ENCODE assay signal across 8 mouse cellular contexts in genomic region chr11:83303751-83304150, GRCm38 (mm10). TPM values are rescaled to one million over a fixed set of nuclear protein-coding genes. Genes with fewer than 3 reads are reported as not detected.
DNase-seq lines count a peak whose midpoint lies in the region; ATAC-seq and TF ChIP-seq lines count a peak whose summit lies in the region.

No protein-coding gene starts in this region.

- peak; percentile 16 to 44 for DNase-seq in left cerebral cortex, postnatal 25 days (ENCODE audit: low spot score in 2 of 2)
- no peak for DNase-seq in left cerebral cortex, postnatal 4 days
- DNase-seq in kidney, adult 2 months = peak; percentile 44
- DNase-seq in lung, postnatal 14 days = peak; percentile 28
- no peak for DNase-seq in ovary, postnatal 36 days (ENCODE audit: low spot score)
- no peak for DNase-seq in urinary bladder, postnatal 36 days (ENCODE audit: low spot score in 2 of 2)
- DNase-seq in layer of hippocampus, postnatal 25 days (ENCODE audit: extremely low spot score in 1 of 2, low spot score in 1 of 2) = no peak

- intact Hi-C loops in left cerebral cortex, postnatal 25 days (cut with DNase I) = no loop called here
- intact Hi-C loops in left cerebral cortex, postnatal 4 days (cut with DNase I) = no loop called here

- no peak for TF ChIP-seq CTCF in kidney, adult 2 months (conservative IDR thresholded peaks at IDR 0.05; ENCODE audit: insufficient read depth, insufficient read length, low read depth, low read length)

- H3K4me2 ChIP-seq in embryonic facial prominence, embryonic 12.5 days (replicated peaks) = peak overlapping the region; percentile 69

- peaks cover 12% of the 10 kb centered on the region for H3K4me1 ChIP-seq in embryonic facial prominence, embryonic 12.5 days
- H3K4me1 ChIP-seq in kidney, adult 2 months (ENCODE audit: control insufficient read depth, insufficient read depth, low read length) = peaks cover 5% of the 10 kb centered on the region; the same call in 1 of the 2 replicates

- peaks cover under 1% of the 10 kb centered on the region; the same call in 1 of the 2 replicates for H3K36me3 ChIP-seq in embryonic facial prominence, embryonic 12.5 days
- H3K36me3 ChIP-seq in kidney, adult 2 months (ENCODE audit: control insufficient read depth, insufficient read depth, low read length) = no peaks in the 10 kb centered on the region

- TF ChIP-seq POLR2A in kidney, adult 2 months (IDR thresholded peaks at IDR 0.05; ENCODE audit: low read depth, low read length) = no peak

- no peaks in the 10 kb centered on the region for H3K9me3 ChIP-seq in embryonic facial prominence, embryonic 12.5 days

- H3K4me3 ChIP-seq in embryonic facial prominence, embryonic 12.5 days = 0 out of 2 replicates have a peak overlapping the region, but pooled peaks have one; percentile 89
- H3K4me3 ChIP-seq in kidney, adult 2 months (ENCODE audit: insufficient read depth, low read depth, low read length) = no peak overlapping the region

- H3K9ac ChIP-seq in embryonic facial prominence, embryonic 12.5 days = no peak overlapping the region

- 52% methylated on average over 5 of the region's 5 CpGs for WGBS in embryonic facial prominence, embryonic 12.5 days
- 17% methylated on average over 5 of the region's 5 CpGs for WGBS in kidney, adult 2 months

- no peak overlapping the region for H3K27ac ChIP-seq in embryonic facial prominence, embryonic 12.5 days
- no peak overlapping the region for H3K27ac ChIP-seq in kidney, adult 2 months (ENCODE audit: insufficient read depth, low read depth, low read length)

- no peak for ATAC-seq in embryonic facial prominence, embryonic 12.5 days (ENCODE audit: insufficient number of reproducible peaks, insufficient read depth, low FRiP score, low TSS enrichment)

- no peaks in the 10 kb centered on the region for H3K27me3 ChIP-seq in embryonic facial prominence, embryonic 12.5 days
- H3K27me3 ChIP-seq in kidney, adult 2 months (replicated peaks; ENCODE audit: control insufficient read depth, insufficient read depth, low read length) = no peaks in the 10 kb centered on the region

RNA-seq across cellular contexts. Expression of gene Pex12, which starts 1.4 kb away (rescaled TPM):
- 10 to 100 TPM in 1 of 2 experiments, 1 to 10 TPM in 1; 9.5 to 11.6 TPM for total RNA-seq in left cerebral cortex, postnatal 25 days (2021)
- 10 to 100 TPM; 12.1 to 17.5 TPM for total RNA-seq in left cerebral cortex, postnatal 4 days (2021)
- 14.9 and 15.5 TPM in 2 replicates for polyA plus RNA-seq in embryonic facial prominence, embryonic 12.5 days (2016; fragmentation: Nextera tagmentation; extraction: Ambion mirVana)
- 11.4 and 11.8 TPM in 2 replicates for polyA plus RNA-seq in kidney, adult 2 months (2012; rRNA removed)
- 10 to 100 TPM; 11.3 to 18.1 TPM for total RNA-seq in layer of hippocampus, postnatal 25 days (2021)

RNA-seq across cellular contexts. Expression of gene Ap2b1, which starts 4.9 kb away (rescaled TPM):
- total RNA-seq in left cerebral cortex, postnatal 25 days (2021) = 100 to 1,000 TPM; 291 to 311 TPM
- 100 to 1,000 TPM; 283 to 311 TPM for total RNA-seq in left cerebral cortex, postnatal 4 days (2021)
- polyA plus RNA-seq in embryonic facial prominence, embryonic 12.5 days (2016; fragmentation: Nextera tagmentation; extraction: Ambion mirVana) = 65.7 and 67.9 TPM in 2 replicates
- 34.9 and 37.4 TPM in 2 replicates for polyA plus RNA-seq in kidney, adult 2 months (2012; rRNA removed)
- 100 to 1,000 TPM; 370 TPM for total RNA-seq in layer of hippocampus, postnatal 25 days (2021)

RNA-seq across cellular contexts. Expression of gene Slfn14, which starts 17.2 kb away (rescaled TPM):
- not detected for total RNA-seq in left cerebral cortex, postnatal 25 days (2021)
- not detected for total RNA-seq in left cerebral cortex, postnatal 4 days (2021)
- 0.73 and 0.88 TPM in 2 replicates for polyA plus RNA-seq in embryonic facial prominence, embryonic 12.5 days (2016; fragmentation: Nextera tagmentation; extraction: Ambion mirVana)
- polyA plus RNA-seq in kidney, adult 2 months (2012; rRNA removed) = 0.03 TPM in 1 of 2 replicates, not detected in the other
- not detected for total RNA-seq in layer of hippocampus, postnatal 25 days (2021)

Comparison
In these comparisons a context has a peak if more than half of its experiments do, and no peak if none do; other contexts are left out.
1. DNase-seq: peak in left cerebral cortex, postnatal 25 days (2 of 2), kidney, adult 2 months (single experiment) and lung, postnatal 14 days (single experiment); none in left cerebral cortex, postnatal 4 days (single experiment), ovary, postnatal 36 days (single experiment), urinary bladder, postnatal 36 days (0 of 2) and layer of hippocampus, postnatal 25 days (0 of 2).